Mouse (Mus musculus) gastrocnemius, adult 2 months (tissue): ENCODE results near the gene Tmem54. TPM values are rescaled to one million over a fixed set of nuclear protein-coding genes. Genes with fewer than 3 reads are reported as not detected.

Experiments used
- DNase-seq: peaks from one replicate; pipeline ENCODE4 v3.0.0; 2022
- H3K27ac ChIP-seq: fragments of 200-600 bp; 2 replicates; pipeline ENCODE4 v1.8.1; 2022; ENCODE audit warnings: mild to moderate bottlenecking
- H3K4me3 ChIP-seq: fragments of 200-600 bp; 2 replicates; pipeline ENCODE4 v1.8.1; 2022; ENCODE audit warnings: mild to moderate bottlenecking, moderate library complexity
- CTCF ChIP-seq: fragments of 200-600 bp; IDR thresholded peaks from 2 replicates; pipeline ENCODE4 v1.8.1; 2022; ENCODE audit warnings: antibody characterized with exemption, mild to moderate bottlenecking, moderate library complexity
- intact Hi-C: fragments of 180-260 bp; cut with DNase I; formaldehyde crosslinking; loops from one replicate; pipeline ENCODE4 v1.15.1; 2025
- long read RNA-seq, 2 experiments: library from polyadenylated mRNA; stranded (forward); transcript quantifications; one replicate each; pipeline ENCODE4 v2.0.0; 2021
- total RNA-seq, 2 experiments: library from RNA; stranded (reverse); gene quantifications; 2 replicates each; pipeline ENCODE4 v1.2.3; 2021

The Tmem54 gene
- not detected for total RNA-seq
- long read RNA-seq, experiment 1: 0 reads
- long read RNA-seq, experiment 2: 0 reads

DNA sequence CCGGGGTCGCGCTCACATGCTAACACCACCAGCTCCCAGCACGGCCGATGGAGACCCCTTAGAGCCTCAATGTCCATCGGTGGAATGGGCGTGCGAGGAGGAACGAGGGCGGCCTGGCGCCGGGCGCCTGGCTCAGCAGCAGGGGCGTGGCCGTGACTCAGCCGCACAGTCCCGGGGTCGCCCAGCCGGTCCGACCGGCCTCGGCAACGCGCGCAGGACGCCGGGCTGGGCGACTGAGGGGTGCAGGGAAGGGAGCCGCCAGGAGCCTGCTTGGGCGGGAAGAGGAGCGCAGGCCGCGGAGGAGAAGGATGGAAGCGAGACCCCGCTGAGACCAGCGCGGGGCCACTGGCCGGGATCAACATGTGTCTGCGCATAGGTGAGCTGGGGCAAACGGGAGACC is at the start of gene Tmem54:
Gene Tmem54 (plus strand): TSS at position 193 of the 400 bp plus-strand sequence.
- Histone ChIP-seq H3K4me3 (peak within 1 kb of the TSS; percentile 26; the same call in 1 of the 2 replicates), H3K27ac (no peak within 1 kb of the TSS)
- no peak for DNase-seq
- no peak for TF ChIP-seq CTCF
- intact Hi-C loops: no loop called here

DNA sequence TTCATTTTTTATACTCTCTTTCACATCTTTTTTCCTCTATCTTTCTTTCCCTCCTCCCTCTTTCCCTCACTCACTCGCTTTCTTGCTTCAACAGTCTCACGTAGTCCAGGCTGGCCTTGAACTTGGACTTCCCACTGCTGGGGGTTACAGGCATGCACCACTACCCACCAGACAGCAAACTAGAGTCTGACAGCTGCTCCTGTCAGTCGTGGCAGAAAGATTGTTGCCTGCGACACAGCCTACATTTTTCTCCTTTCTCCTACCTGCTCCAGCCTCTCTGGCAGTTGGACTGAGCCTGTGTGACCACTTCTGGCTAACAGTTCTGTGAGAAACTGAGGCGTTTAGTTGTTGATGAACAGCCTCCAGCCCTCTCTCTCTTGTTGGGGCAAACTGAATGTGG is 49.8 kb upstream of the Tmem54 start:
- intact Hi-C loops: loop anchor here (5.0 kb wide), 1 partner anchor 33 kb away; no protein-coding TSS in a partner anchor
- TF ChIP-seq CTCF: no peak
- H3K27ac ChIP-seq: no peak overlapping the region
- no peak overlapping the region for H3K4me3 ChIP-seq
- no peak for DNase-seq

DNA sequence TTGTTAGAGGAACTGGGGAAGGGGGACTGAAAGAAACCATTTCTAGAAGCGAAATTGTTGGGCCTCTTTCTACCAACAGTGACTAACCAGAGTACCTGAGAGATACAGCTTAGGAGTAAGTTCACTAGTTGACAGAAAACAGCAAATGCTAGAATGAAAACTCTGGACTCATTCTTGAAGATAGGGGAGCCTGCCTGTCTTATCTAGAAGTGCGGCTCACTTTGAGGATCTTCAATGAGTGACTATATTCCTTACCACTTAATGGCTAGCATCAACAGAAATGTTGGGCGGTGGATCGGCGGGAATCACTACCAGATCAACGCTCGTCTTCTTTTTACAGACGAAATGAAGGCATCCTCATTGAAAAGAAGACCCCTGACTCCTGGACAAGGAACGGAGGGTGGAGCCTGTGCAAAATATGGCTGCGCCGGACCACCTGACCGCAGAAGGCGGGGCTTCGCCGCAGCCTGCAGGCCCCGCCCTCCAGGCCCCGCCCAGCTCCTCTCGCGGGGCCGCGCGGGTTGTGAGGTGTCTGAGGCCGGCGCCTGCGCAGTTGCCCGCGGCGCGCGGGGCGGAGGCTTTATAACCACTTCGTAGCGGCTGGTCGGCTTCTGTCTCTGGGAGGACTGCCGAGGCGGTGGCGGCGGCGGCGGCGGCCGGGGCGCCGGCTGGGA is 47.7 kb upstream of the Tmem54 start:
- peak; percentile 98 for DNase-seq
- TF ChIP-seq CTCF: no peak
- Histone ChIP-seq H3K27ac (peak overlapping the region; percentile 92), H3K4me3 (peak overlapping the region; percentile 96)
- intact Hi-C loops: loop anchor here (2.0 to 5.0 kb wide), 2 partner anchors 23 to 35 kb away; no protein-coding TSS in a partner anchor

DNA sequence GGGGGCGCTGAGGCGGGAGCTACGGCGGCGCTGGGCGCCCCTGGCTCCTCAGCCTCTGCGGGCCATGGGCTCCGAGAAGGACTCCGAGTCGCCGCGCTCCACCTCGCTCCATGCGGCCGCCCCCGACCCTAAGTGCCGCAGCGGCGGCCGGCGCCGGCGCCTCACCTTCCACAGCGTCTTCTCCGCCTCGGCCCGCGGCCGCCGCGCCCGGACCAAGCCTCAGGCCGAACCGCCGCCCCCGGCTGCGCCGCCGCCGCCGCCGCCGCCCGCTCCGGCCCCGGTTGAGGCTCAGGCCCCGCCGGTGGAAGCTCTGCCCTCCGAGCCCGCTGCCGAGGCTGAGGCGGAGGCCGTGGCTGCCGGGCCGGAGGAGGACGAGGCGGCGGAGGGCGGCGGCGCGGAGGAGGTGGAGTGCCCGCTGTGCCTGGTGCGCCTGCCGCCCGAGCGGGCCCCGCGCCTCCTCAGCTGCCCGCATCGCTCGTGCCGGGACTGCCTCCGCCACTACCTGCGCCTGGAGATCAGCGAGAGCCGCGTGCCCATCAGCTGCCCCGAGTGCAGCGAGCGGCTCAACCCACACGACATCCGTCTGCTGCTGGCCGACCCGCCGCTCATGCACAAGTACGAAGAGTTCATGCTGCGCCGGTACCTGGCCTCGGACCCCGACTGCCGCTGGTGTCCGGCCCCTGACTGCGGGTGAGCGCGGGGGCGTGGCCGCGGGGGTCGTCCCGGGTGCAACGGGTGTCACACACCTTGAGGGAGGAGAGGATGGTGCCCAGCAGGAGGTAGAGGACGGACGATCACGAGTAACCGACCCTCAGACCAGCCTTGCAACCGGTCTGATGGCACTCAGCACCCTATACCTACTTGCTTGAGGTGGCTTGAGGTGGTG is 46.9 kb upstream of the Tmem54 start, which contains the start of gene Rnf19b:
Gene Rnf19b (plus strand): TSS at position 65 of the 886 bp plus-strand sequence.
- H3K4me3 ChIP-seq: peak within 1 kb of the TSS; percentile 96
- peak within 1 kb of the TSS; percentile 92 for H3K27ac ChIP-seq
- TF ChIP-seq CTCF: no peak
- intact Hi-C loops: loop anchor here (5.0 kb wide), 1 partner anchor 36 kb away; no protein-coding TSS in a partner anchor
- peak; percentile 66 for DNase-seq

DNA sequence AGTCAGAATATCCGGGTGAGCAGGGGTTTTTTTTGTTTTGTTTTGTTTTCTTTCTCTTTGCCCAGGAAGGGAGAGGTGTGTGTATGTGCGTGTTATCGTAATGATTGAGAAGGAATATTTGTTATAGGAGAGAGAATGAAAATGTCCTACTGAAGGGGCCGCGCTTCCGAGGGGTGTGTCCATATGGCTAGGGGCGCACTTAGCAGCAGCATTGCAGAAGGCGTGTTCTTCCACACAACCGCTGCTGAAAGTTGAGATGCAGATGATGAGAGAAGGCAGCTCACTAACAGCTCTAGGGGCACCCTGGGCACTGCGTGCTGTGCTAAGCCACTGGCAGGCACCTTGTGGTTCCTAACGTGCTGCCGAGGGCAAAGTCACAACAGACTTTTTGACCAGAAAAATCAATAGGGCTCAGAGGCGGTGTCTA is 46.2 kb upstream of the Tmem54 start:
- H3K4me3 ChIP-seq: peak overlapping the region; percentile 96
- intact Hi-C loops: loop anchor here (5.0 kb wide), 1 partner anchor 37 kb away; no protein-coding TSS in a partner anchor
- H3K27ac ChIP-seq: peak overlapping the region; percentile 92
- TF ChIP-seq CTCF: no peak
- peak; percentile 55 for DNase-seq

DNA sequence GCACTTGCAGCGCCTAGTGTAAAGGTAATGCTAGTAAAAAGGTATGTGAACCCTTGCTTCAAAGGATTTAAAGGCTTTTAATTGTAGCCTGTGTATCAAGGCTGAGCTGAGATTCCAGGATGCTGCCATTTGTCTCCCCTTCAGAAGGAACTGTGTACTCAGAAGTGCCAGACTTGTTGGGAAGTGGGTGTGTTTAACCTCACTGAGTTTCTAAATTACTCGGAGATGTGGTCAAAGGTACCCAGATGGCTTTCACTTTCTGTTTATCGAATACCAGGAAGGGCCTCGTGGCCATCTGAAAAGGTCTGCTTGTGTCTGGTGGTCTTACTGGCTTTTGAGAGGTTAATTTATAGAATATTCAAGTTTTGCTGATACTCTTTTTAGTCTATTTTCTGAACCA is 45.4 kb upstream of the Tmem54 start:
- intact Hi-C loops: loop anchor here (5.0 kb wide), 1 partner anchor 38 kb away; no protein-coding TSS in a partner anchor
- no peak for DNase-seq
- Histone ChIP-seq H3K4me3 (peak overlapping the region; percentile 96), H3K27ac (no peak overlapping the region)
- no peak for TF ChIP-seq CTCF

DNA sequence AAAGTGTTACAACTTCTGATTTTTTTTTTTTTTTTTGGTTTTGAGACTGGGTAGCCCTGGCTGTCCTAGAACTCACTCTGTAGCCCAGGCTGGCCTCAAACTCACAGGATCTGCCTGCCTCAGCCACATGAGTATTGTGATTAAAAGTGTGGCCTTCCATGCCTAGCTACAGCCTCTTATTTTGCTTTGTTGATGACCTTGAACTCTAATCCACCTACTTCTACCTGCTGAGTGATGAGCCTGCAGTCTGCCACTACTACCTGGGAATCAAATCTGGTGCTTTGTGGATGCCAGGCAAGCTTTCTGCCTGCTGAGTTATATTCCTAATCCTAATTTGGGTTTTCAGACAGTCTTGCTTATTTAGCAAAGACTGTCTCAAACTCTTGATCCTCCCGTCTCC is 43.9 kb upstream of the Tmem54 start:
- H3K4me3 ChIP-seq: no peak overlapping the region
- H3K27ac ChIP-seq: no peak overlapping the region
- intact Hi-C loops: no loop called here
- TF ChIP-seq CTCF: no peak
- no peak for DNase-seq

DNA sequence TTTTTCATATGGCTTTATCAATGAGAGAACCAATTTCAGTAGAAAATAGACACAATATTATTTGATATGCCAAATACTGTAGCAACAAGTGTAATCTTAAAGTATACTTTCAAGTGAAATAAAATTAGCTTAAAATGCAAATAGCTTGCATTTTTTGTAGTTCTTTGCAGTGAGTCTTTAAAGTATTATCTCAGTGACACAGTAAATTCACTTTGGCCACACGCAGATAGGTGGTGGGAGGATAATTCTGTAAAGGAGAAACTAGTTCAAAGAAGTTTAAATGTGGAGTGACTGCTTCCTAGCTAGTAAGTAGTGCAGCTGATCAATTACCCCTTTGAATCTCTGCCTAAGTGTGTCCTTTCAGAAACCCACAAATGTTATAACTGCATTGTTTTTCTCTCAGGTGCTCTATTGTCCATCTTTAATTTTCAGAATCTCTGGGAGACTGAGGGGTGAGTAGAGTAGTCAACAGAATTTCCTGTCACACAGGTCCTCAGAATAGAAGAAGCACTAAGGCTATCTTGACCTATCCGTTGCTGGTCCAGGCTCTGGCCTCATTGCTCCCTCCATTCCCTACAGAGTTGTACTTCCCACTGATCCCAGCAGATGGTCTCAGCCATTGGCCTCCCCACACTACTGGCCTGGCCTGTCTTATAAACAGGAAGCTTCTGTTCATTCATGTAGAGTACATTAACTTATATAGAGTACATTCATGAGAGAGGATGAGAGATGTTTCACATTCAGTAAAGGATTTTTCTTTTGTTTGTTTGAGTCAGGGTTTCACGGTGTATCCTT is 42.9 kb upstream of the Tmem54 start:
- no peak overlapping the region for H3K4me3 ChIP-seq

DNA sequence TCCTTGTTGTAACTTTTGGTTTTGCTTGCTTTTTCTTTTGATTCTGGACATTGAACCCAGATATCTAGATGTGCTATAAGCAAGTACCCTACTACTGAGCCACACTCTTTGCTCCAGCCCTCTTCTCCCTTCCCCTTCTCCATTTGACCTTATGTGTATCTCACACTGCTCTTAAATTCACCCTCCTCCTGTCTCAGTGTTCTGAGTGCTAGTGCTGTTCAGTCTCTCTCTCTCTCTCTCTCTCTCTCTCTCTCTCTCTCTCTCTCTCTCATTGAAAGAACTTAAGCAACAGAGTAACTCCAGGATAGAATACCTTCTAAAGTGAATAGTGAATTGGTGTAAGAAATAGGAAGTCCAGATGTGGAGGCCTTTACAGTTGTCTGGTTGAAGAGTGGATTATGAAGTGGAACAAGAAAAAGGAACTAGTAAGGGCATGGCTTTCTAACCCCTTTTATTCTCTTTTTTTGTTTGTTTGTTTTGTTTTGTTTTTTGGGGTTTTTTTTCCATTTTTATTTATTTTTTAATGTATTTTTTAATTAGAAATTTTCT is 39.6 kb upstream of the Tmem54 start:
- intact Hi-C loops: no loop called here
- Histone ChIP-seq H3K4me3 (no peak overlapping the region), H3K27ac (no peak overlapping the region)
- no peak for DNase-seq
- no peak for TF ChIP-seq CTCF

More for the DNA sequence above, 42.9 kb upstream of the Tmem54 start:
- intact Hi-C loops: no loop called here
- DNase-seq: no peak
- H3K27ac ChIP-seq: no peak overlapping the region
- TF ChIP-seq CTCF: no peak

DNA sequence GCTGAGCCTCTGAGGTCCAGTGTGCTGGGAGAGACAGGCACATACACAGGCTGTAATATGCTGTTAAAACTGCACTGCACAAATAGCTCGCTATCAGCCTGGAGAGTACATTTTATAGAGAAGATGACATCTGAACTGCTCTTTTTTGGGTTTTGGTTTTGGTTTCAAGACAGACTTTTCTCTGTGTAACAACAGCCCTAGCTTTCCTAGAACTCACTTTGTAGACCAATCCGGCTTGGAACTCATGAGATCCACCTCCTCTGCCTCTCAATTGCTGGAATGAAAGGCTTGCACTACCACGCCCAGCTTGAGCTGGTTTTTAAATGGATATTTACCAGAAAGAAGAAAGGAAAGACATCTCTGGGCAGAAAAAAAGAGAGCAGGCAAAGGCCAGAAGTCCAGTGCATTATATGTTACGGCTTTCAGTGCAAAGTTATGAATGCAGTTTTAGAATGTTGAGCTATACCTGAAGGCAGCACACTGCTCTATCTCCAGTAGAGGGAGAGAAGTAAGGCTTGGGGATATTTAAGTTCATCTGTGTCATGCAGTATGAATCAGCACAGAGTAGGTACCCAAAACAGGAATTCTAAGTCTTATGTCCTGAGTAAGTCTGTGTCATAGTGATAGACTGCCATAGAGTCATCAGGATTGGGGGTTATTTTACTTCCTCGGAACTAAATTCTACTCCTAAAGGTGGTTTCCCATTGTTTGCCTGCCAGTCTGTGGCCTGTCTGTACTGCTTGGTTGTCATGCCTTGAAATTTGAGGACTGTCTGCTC is 37.5 kb upstream of the Tmem54 start:
- Histone ChIP-seq H3K27ac (peak overlapping the region; percentile 21), H3K4me3 (no peak overlapping the region)
- intact Hi-C loops: no loop called here
- DNase-seq: no peak
- no peak for TF ChIP-seq CTCF

DNA sequence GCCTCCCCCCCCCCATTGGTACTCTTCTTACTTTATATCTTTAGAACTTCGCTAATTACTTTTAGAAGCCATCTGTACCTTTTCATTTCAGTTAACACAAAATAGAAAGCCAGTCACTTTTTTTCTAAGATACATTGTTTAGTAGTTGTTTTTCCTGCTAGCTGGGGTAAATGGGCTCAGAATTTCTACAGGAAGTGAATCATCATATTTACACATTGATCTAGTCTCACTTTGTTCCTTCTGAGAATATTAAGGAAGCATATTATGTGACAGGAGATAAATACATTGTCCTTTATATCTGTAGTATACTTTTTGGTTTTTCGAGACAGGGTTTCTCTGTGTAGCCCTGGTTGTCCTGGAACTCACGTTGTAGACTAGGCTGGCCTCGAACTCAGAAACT is 36.5 kb upstream of the Tmem54 start:
- DNase-seq: no peak

More for the DNA sequence above, 36.5 kb upstream of the Tmem54 start:
- intact Hi-C loops: no loop called here
- TF ChIP-seq CTCF: no peak
- Histone ChIP-seq H3K4me3 (no peak overlapping the region), H3K27ac (no peak overlapping the region)
